Mouse (Mus musculus) urinary bladder, adult 2 months (tissue): Measurements from ENCODE around the gene Adamtsl4. TPM values are rescaled to one million over a fixed set of nuclear protein-coding genes. Genes with fewer than 3 reads are reported as not detected.
"Not testable (repeated sequence)": the region's sequence is repeated elsewhere in the genome, so short reads cannot be mapped to it uniquely, and the experiment has no call there.

Source experiments
- DNase-seq: peaks from one replicate; pipeline ENCODE4 v3.0.0; 2022; ENCODE audit warnings: low spot score
- polyA plus RNA-seq: library from polyadenylated mRNA; depleted of rRNA; stranded (reverse); fragments of >200 nt; gene quantifications from 2 replicates; pipeline ENCODE4 v1.2.3, GENCODE M21; 2012

Adamtsl4 gene
- polyA plus RNA-seq, 1 experiment = 52.4 TPM

GRCm38 (mm10) chr3:95660788-95661478 lies 26.8 kb downstream of the Adamtsl4 start:
- DNase-seq = no peak

GRCm38 (mm10) chr3:95659948-95660347 lies 27.8 kb downstream of the Adamtsl4 start:
- DNase-seq = no peak

GRCm38 (mm10) chr3:95658868-95659712 lies 28.6 kb downstream of the Adamtsl4 start:
- DNase-seq = peak; percentile 67

- DNase-seq = peak; percentile 99
These were observed 29.4 kb downstream of the Adamtsl4 start, which contains the start of gene Mcl1 for GRCm38 (mm10) chr3:95658236-95658867. Gene Mcl1 (plus strand): TSS chr3:95658788.

GRCm38 (mm10) chr3:95657711-95658110 lies 30.0 kb downstream of the Adamtsl4 start:
- no peak for DNase-seq

GRCm38 (mm10) chr3:95657108-95657507 lies 30.6 kb downstream of the Adamtsl4 start:
- DNase-seq = no peak

GRCm38 (mm10) chr3:95655437-95655836 lies 32.3 kb downstream of the Adamtsl4 start:
- no peak for DNase-seq

- DNase-seq = not testable (repeated sequence)
These were observed 33.3 kb downstream of the Adamtsl4 start for GRCm38 (mm10) chr3:95654371-95654770.

- no peak for DNase-seq
These were observed 34.2 kb downstream of the Adamtsl4 start for GRCm38 (mm10) chr3:95653473-95654034.

- DNase-seq = no peak
These were observed 34.8 kb downstream of the Adamtsl4 start for GRCm38 (mm10) chr3:95652871-95653270.

GRCm38 (mm10) chr3:95652204-95652811 lies 35.4 kb downstream of the Adamtsl4 start:
- no peak for DNase-seq

- no peak for DNase-seq
These were observed 36.1 kb downstream of the Adamtsl4 start for GRCm38 (mm10) chr3:95651391-95652203.

GRCm38 (mm10) chr3:95651033-95651373 lies 36.7 kb downstream of the Adamtsl4 start:
- DNase-seq = no peak

- no peak for DNase-seq
These were observed 37.3 kb downstream of the Adamtsl4 start for GRCm38 (mm10) chr3:95650276-95651032.

- no peak for DNase-seq
These were observed 39.7 kb downstream of the Adamtsl4 start for GRCm38 (mm10) chr3:95648016-95648415.

GRCm38 (mm10) chr3:95645313-95646235 lies 42.1 kb downstream of the Adamtsl4 start:
- DNase-seq = no peak

GRCm38 (mm10) chr3:95643097-95643496 lies 44.6 kb downstream of the Adamtsl4 start:
- no peak for DNase-seq

GRCm38 (mm10) chr3:95639694-95640093 lies 48.0 kb downstream of the Adamtsl4 start:
- DNase-seq = no peak

- DNase-seq = no peak
These were observed 51.6 kb downstream of the Adamtsl4 start for GRCm38 (mm10) chr3:95636072-95636471.
